Mouse (Mus musculus): ENCODE data around the gene Dnajb11. TPM values are rescaled to one million over a fixed set of nuclear protein-coding genes. Genes with fewer than 3 reads are reported as not detected.

Gene Dnajb11
- polyA plus RNA-seq, 1 experiment: 40.3 TPM

DNA sequence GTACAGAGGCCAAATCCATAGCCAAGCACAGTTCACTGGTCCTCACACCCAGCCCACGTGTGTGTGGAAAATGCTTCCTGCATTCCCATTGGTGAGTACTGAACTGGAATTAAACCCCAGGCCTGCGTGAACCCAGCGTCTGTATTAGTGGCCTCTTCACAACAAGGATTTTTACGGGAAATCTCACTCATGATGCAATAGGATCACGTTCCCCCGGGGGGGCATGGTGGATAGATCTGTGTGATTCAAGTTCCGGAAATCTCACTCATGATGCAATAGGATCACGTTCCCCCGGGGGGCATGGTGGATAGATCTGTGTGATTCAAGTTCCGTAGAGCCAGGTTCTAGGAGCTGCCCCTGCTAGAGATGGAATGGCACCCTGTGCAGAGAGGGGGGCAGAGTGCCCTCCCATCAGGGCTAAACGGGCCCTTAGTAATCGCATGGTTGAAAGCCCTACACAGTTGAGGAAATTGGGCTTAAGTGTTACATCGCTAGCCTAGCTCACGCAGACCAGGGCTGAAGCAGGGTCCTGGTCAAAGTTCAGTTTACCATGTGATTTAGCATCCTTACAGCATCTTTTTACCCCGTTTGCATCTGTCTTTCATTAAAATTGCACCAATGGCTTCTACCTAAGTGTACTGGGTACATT, 61.1 kb downstream of the Dnajb11 start:
- Histone ChIP-seq H3K4me1 (ENCODE audit: control insufficient read depth, insufficient read depth, low read length) (no peaks in the 10 kb centered on the region), H3K27ac (ENCODE audit: insufficient read depth, low read length) (no peak overlapping the region), H3K4me3 (ENCODE audit: insufficient read depth, low read length) (no peak overlapping the region)
- no peak for TF ChIP-seq POLR2A (IDR thresholded peaks at IDR 0.05; ENCODE audit: extremely low read depth, insufficient read depth, low read length)
- TF ChIP-seq CTCF (IDR thresholded peaks at IDR 0.05; ENCODE audit: extremely low read depth, insufficient read depth, low read length): no peak

DNA sequence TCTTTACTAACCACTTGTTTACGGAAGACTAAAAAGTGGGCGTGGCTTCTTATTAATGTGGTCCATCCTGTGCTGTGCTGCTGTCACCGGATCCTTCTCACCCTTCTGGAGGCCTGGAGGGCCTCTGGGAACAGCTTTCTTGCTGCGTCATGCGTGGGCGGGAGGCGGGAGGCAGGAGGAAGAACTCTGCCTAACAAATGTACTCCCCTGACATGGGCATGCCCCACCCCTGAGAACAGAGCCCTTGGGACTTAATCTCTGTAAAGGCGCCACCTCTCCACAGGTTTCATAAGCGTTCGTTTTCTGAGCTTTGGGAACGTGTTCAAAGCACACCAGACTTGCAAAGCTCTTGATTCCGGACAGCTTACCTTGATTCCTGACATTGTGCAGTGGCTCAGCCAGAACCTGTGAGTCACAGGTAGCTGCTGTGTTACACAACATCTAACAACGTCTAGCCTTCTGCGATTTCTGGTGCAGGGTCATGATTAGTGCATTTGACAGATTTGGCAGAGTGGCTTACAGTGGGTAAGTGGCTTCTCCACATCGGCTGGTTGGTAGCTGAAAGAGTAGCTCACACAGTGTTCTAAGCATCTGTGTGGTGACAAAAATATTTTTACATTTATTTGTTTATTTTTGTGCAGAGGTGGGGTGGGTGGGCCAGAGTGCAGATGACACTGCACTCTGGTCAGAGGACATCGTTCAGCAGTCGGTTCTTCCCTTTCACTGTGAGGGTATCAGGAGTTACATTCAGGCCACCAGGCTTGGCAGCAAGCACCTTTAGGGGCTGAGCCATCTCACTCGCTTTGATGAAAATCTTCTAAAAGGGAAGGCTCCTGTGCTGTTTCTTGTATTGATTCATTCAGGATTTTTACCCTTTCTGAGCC, 62.6 kb downstream of the Dnajb11 start:
- Histone ChIP-seq H3K4me1 (ENCODE audit: control insufficient read depth, insufficient read depth, low read length) (no peaks in the 10 kb centered on the region), H3K4me3 (ENCODE audit: insufficient read depth, low read length) (no peak overlapping the region), H3K27ac (ENCODE audit: insufficient read depth, low read length) (no peak overlapping the region)
- no peak for TF ChIP-seq POLR2A (IDR thresholded peaks at IDR 0.05; ENCODE audit: extremely low read depth, insufficient read depth, low read length)
- no peak for TF ChIP-seq CTCF (IDR thresholded peaks at IDR 0.05; ENCODE audit: extremely low read depth, insufficient read depth, low read length)

DNA sequence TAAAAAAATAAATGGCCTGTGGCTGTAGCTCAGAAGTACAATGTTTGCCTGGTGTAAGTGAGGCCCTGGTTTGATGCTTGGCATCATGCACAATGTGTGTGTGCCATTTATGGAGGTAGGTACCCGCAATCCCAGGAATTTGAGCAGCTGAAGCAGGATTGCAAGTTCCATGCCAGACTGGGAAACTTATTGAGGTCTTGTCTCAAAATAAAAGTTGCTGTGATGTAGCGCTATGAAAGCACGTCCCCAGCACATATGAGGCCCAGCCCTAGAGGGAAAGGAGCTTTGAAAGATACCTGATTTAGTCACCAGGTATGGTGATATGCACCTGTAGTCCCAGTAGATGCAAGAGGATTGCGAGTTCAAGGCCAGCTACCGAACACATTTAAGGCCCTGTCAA, 64.1 kb downstream of the Dnajb11 start:
- H3K4me3 ChIP-seq (ENCODE audit: insufficient read depth, low read length): no peak overlapping the region
- no peak for TF ChIP-seq POLR2A (IDR thresholded peaks at IDR 0.05; ENCODE audit: extremely low read depth, insufficient read depth, low read length)
- TF ChIP-seq CTCF (IDR thresholded peaks at IDR 0.05; ENCODE audit: extremely low read depth, insufficient read depth, low read length): no peak
- H3K4me1 ChIP-seq (ENCODE audit: control insufficient read depth, insufficient read depth, low read length): no peaks in the 10 kb centered on the region
- no peak overlapping the region for H3K27ac ChIP-seq (ENCODE audit: insufficient read depth, low read length)

DNA sequence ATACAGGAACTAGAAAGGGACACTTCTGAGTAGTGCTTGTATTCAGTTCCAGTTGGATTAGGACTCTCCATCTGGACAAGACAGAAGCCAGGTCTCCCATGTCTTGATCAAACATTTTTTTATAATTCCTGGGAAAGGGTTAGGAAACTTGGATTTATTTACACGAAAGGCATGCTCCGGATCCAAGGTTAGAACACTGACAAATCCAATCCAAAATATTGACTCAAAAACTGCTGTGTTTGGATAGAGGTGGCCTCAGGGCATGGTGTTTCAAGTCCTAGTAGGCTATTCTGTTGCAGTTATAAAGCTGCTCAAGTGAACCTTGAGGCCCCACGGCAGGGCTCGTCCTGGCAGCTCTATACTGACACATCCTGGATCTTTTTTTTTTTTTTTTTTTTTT, 64.8 kb downstream of the Dnajb11 start:
- Histone ChIP-seq H3K4me3 (ENCODE audit: insufficient read depth, low read length) (no peak overlapping the region), H3K4me1 (ENCODE audit: control insufficient read depth, insufficient read depth, low read length) (no peaks in the 10 kb centered on the region)
- TF ChIP-seq POLR2A (IDR thresholded peaks at IDR 0.05; ENCODE audit: extremely low read depth, insufficient read depth, low read length): no peak
- TF ChIP-seq CTCF (IDR thresholded peaks at IDR 0.05; ENCODE audit: extremely low read depth, insufficient read depth, low read length): no peak

More for the DNA sequence above, 64.8 kb downstream of the Dnajb11 start:
- no peak overlapping the region for H3K27ac ChIP-seq (ENCODE audit: insufficient read depth, low read length)

Other genes starting within 250 kb of the Dnajb11 start
- 14.0 and 18.8 TPM in 2 replicates for gene Dgkg, start 200.6 kb upstream of the Dnajb11 start, polyA plus RNA-seq (2012; rRNA removed)
- gene Crygs, start 46.3 kb upstream of the Dnajb11 start, polyA plus RNA-seq (2012; rRNA removed): 0.33 TPM in 1 of 2 replicates, not detected in the other
- gene Tbccd1, start 176 bp upstream of the Dnajb11 start, polyA plus RNA-seq (2012; rRNA removed): 17.4 and 17.7 TPM in 2 replicates
- 0.23 TPM in 1 of 2 replicates, not detected in the other for gene Ahsg, start 33.4 kb downstream of the Dnajb11 start, polyA plus RNA-seq (2012; rRNA removed)
- gene Fetub, start 60.5 kb downstream of the Dnajb11 start, polyA plus RNA-seq (2012; rRNA removed): 0.13 and 0.19 TPM in 2 replicates
- not detected in 2 replicates for gene Hrg, start 93.2 kb downstream of the Dnajb11 start, polyA plus RNA-seq (2012; rRNA removed)
- gene Kng2, start 171.6 kb downstream of the Dnajb11 start, polyA plus RNA-seq (2012; rRNA removed): not detected in 2 replicates
- gene Kng1, start 200.0 kb downstream of the Dnajb11 start, polyA plus RNA-seq (2012; rRNA removed): 0.08 TPM in 1 of 2 replicates, not detected in the other
- gene Eif4a2, start 249.6 kb downstream of the Dnajb11 start, polyA plus RNA-seq (2012; rRNA removed): 673 and 704 TPM in 2 replicates